Mouse (Mus musculus) right cerebral cortex, postnatal 10 days (tissue): ENCODE data around the gene Letm1.

Experiments used
- DNase-seq, 2 experiments: peaks; one replicate each; pipeline ENCODE4 v3.0.0; 2021; ENCODE audit warnings: low spot score in 2 of 2

Letm1 gene

GRCm38 (mm10) chr5:33782345-33782998 is at the start of gene Letm1:
Gene Letm1, minus strand, starts transcription at chr5:33782817.
- peak; percentile 97 to 98 for DNase-seq

GRCm38 (mm10) chr5:33830832-33831231 is 48.2 kb upstream of the Letm1 start:
- DNase-seq = no peak

- DNase-seq = no peak
These were observed 47.3 kb upstream of the Letm1 start for GRCm38 (mm10) chr5:33829958-33830357.

GRCm38 (mm10) chr5:33828107-33828506 is 45.5 kb upstream of the Letm1 start:
- DNase-seq = no peak

- DNase-seq = no peak
These were observed 43.4 kb upstream of the Letm1 start for GRCm38 (mm10) chr5:33826001-33826400.

GRCm38 (mm10) chr5:33822456-33822855 is 39.8 kb upstream of the Letm1 start:
- DNase-seq = no peak

- DNase-seq = no peak
These were observed 39.3 kb upstream of the Letm1 start for GRCm38 (mm10) chr5:33821901-33822427.

- peak; percentile 56 to 63 for DNase-seq
These were observed 38.4 kb upstream of the Letm1 start for GRCm38 (mm10) chr5:33820733-33821621.

GRCm38 (mm10) chr5:33819876-33820732 is 37.5 kb upstream of the Letm1 start, which contains the start of gene Nsd2:
Gene Nsd2, plus strand, starts transcription at chr5:33820725.
- peak; percentile 95 to 96 for DNase-seq

- peak; percentile 32 to 58 for DNase-seq
These were observed 36.7 kb upstream of the Letm1 start for GRCm38 (mm10) chr5:33819141-33819875.

GRCm38 (mm10) chr5:33818104-33818503 is 35.5 kb upstream of the Letm1 start:
- DNase-seq = no peak

- no peak for DNase-seq
These were observed 33.5 kb upstream of the Letm1 start for GRCm38 (mm10) chr5:33816008-33816725.

- no peak for DNase-seq
These were observed 28.9 kb upstream of the Letm1 start for GRCm38 (mm10) chr5:33811519-33811918.

- DNase-seq = no peak
These were observed 20.7 kb upstream of the Letm1 start for GRCm38 (mm10) chr5:33803337-33803736.

GRCm38 (mm10) chr5:33791912-33792643 is 9.5 kb upstream of the Letm1 start:
- DNase-seq = no peak

- DNase-seq = no peak
These were observed 378 bp upstream of the Letm1 start for GRCm38 (mm10) chr5:33782999-33783390.

- DNase-seq = no peak
These were observed 663 bp downstream of the Letm1 start for GRCm38 (mm10) chr5:33781964-33782344.

- DNase-seq = no peak
These were observed 5.4 kb downstream of the Letm1 start for GRCm38 (mm10) chr5:33777195-33777594.

- DNase-seq = no peak
These were observed 39.1 kb downstream of the Letm1 start for GRCm38 (mm10) chr5:33743481-33743880.

GRCm38 (mm10) chr5:33740548-33740947 is 42.1 kb downstream of the Letm1 start:
- DNase-seq = no peak
